Mouse (Mus musculus) kidney, embryonic 16.5 days (tissue): ENCODE measurements at regions not wholly inside any gene's neighbourhood (a gene's known extent, or its start where the extent isn't known, plus 50 kb on each side); places are given as distances from the start of the nearest gene placed in this dataset.
"Not testable (repeated sequence)": the region's sequence is repeated elsewhere in the genome, so short reads cannot be mapped to it uniquely, and the experiment has no call there.

Experiments used
- ATAC-seq: fragments of 200-750 bp; cut with Nextera tagmentation; 2 replicates; pipeline ENCODE4 v1.8.0; 2017; ENCODE audit warnings: moderate TSS enrichment; ENCODE audit not compliant: low FRiP score, low TSS enrichment
- H3K27ac ChIP-seq: fragments of 300-500 bp; sonication (generic); 2 replicates; pipeline ENCODE4 v1.5.1; 2014; ENCODE audit warnings: low read length
- H3K27me3 ChIP-seq: fragments of 300-500 bp; sonication (generic); 2 replicates; pipeline ENCODE4 v1.6.1; 2014; ENCODE audit warnings: low read length, control low read depth, mixed read lengths; ENCODE audit not compliant: insufficient read depth
- H3K36me3 ChIP-seq: fragments of 300-500 bp; sonication (generic); 2 replicates; pipeline ENCODE4 v1.6.1; 2014; ENCODE audit warnings: low read length, control low read depth, mixed read lengths; ENCODE audit not compliant: insufficient read depth
- H3K4me1 ChIP-seq: fragments of 300-500 bp; sonication (generic); 2 replicates; pipeline ENCODE4 v1.6.1; 2014; ENCODE audit warnings: low read length, control low read depth, mixed read lengths; ENCODE audit not compliant: insufficient read depth
- H3K4me2 ChIP-seq: fragments of 300-500 bp; sonication (generic); replicated peaks from 2 replicates; pipeline ENCODE4 v1.6.1; 2014; ENCODE audit warnings: low read depth, low read length
- H3K4me3 ChIP-seq: fragments of 300-500 bp; sonication (generic); 2 replicates; pipeline ENCODE4 v1.5.1; 2014; ENCODE audit warnings: mild to moderate bottlenecking, low read length
- H3K9ac ChIP-seq: fragments of 300-500 bp; sonication (generic); replicated peaks from 2 replicates; pipeline ENCODE4 v1.6.1; 2014; ENCODE audit warnings: low read length
- H3K9me3 ChIP-seq: fragments of 300-500 bp; sonication (generic); 2 replicates; pipeline ENCODE4 v1.6.1; 2016; ENCODE audit warnings: low read length, control low read depth
- WGBS: fragments of 180-500 bp; shearing (Covaris S2); extraction: QIAGEN DNeasy Blood & Tissue Kit; methylation state at CpG from one replicate; pipeline ENCODE4 v1.1.7; 2014; 5-methylcytosine and 5-hydroxymethylcytosine counted together

GRCm38 (mm10) chr15:53984006-53984405, 99.3 kb downstream of the Gm7489 start:
- WGBS: 89% methylated on average over 15 of the region's 15 CpGs
- ATAC-seq, H3K4me2 ChIP-seq, H3K27ac ChIP-seq, H3K9ac ChIP-seq, H3K4me1 ChIP-seq, H3K36me3 ChIP-seq, H3K9me3 ChIP-seq, H3K4me3 ChIP-seq, H3K27me3 ChIP-seq: not testable (repeated sequence)

- Histone ChIP-seq H3K27me3 (no peaks in the 10 kb centered on the region), H3K27ac (no peak overlapping the region), H3K36me3 (no peaks in the 10 kb centered on the region), H3K4me2 (no peak overlapping the region), H3K9ac (no peak overlapping the region), H3K4me3 (no peak overlapping the region), H3K9me3 (no peaks in the 10 kb centered on the region), H3K4me1 (no peaks in the 10 kb centered on the region)
- 82% methylated on average over 2 of the region's 2 CpGs for WGBS
- no peak for ATAC-seq
Measured at GRCm38 (mm10) chr15:53989888-53990287, 105.2 kb downstream of the Gm7489 start.

DNA sequence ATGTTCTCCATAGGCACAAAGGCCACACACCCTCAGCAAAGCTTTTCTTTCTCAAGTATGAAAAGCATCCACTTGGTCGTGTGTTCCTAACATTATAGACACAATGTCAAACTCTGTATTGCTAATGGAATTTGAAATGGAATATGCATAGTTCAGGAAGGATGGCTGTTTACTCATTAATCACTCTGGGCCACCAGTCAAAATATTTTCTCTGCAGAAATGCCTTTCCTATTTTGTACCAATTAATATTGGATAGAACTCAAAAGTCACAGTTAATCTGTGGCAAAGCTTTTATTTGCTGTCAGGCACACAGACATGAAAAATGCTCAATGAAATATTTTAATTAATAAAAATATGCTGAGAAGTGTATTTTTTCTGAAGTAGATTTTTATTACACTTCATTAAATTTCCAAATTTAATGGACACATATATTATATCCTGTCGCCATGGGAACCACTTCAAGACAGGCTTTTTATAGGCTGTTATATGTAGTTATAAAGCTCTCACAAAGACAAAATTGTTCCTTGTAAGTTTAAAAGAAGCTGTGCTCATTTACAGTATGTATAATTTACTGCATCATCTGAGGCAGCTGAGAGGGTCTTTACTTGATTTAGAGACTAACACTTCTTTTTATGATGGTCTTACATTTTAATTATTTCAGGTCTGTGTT, 110.6 kb downstream of the Gm7489 start:
- H3K4me2 ChIP-seq: no peak overlapping the region

GRCm38 (mm10) chr15:53998600-53999290, 114.0 kb downstream of the Gm7489 start:
- Histone ChIP-seq H3K27ac (no peak overlapping the region), H3K4me2 (no peak overlapping the region), H3K27me3 (no peaks in the 10 kb centered on the region), H3K36me3 (no peaks in the 10 kb centered on the region), H3K9me3 (no peaks in the 10 kb centered on the region), H3K9ac (no peak overlapping the region), H3K4me1 (no peaks in the 10 kb centered on the region), H3K4me3 (no peak overlapping the region)
- 93% methylated on average over 6 of the region's 6 CpGs for WGBS
- no peak for ATAC-seq

More for the DNA sequence above, 110.6 kb downstream of the Gm7489 start:
- Histone ChIP-seq H3K27me3 (no peaks in the 10 kb centered on the region), H3K27ac (no peak overlapping the region), H3K36me3 (no peaks in the 10 kb centered on the region), H3K4me3 (no peak overlapping the region), H3K9ac (no peak overlapping the region), H3K9me3 (no peaks in the 10 kb centered on the region), H3K4me1 (no peaks in the 10 kb centered on the region)
- 53% methylated on average over 2 of the region's 2 CpGs for WGBS
- no peak for ATAC-seq

GRCm38 (mm10) chr15:54033756-54034155, 149.1 kb downstream of the Gm7489 start:
- Histone ChIP-seq H3K9me3 (no peaks in the 10 kb centered on the region), H3K4me1 (no peaks in the 10 kb centered on the region), H3K36me3 (no peaks in the 10 kb centered on the region), H3K27me3 (no peaks in the 10 kb centered on the region), H3K9ac (no peak overlapping the region), H3K4me2 (no peak overlapping the region), H3K27ac (no peak overlapping the region), H3K4me3 (no peak overlapping the region)
- ATAC-seq: no peak
- 81% methylated on average over 5 of the region's 5 CpGs for WGBS

- Histone ChIP-seq H3K27ac (no peak overlapping the region), H3K4me2 (no peak overlapping the region), H3K9me3 (no peaks in the 10 kb centered on the region), H3K9ac (no peak overlapping the region), H3K36me3 (no peaks in the 10 kb centered on the region), H3K4me1 (no peaks in the 10 kb centered on the region), H3K4me3 (no peak overlapping the region), H3K27me3 (no peaks in the 10 kb centered on the region)
- 93% methylated on average over 2 of the region's 2 CpGs for WGBS
- no peak for ATAC-seq
Measured at GRCm38 (mm10) chr15:54050711-54051110, 166.0 kb downstream of the Gm7489 start.

DNA sequence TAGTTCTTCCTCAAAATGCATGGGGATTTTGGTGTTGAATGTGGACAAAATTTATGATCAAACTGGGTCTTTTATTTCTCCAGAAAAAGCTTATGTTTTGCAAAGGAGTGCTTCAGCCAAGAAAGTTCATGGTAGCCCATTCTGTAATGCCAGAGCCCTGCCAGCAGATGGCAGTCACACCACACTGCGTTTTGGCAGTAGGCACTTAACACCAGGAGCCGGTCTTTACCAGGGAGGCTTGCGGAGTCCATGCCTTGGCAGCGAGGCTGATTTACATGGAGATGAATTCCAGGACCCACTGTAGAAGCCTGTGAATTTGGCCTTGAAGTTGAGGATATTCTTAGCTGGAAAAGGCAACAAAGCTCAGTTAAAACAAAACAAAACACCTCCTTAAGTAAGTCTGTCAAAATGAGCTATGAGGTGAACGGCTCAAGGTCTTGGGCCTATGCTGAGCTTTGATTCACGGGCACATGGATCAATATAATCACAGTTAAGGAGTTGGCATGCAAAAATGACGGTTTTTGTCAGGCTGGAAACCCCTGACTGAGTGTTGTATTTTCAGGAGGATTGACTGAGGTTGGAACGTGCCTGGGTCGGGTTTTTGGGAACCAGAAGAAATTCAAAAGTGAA, 185.4 kb downstream of the Gm7489 start:
- WGBS: 35% methylated on average over 9 of the region's 9 CpGs

GRCm38 (mm10) chr15:54071732-54072131, 187.0 kb downstream of the Gm7489 start:
- Histone ChIP-seq H3K9me3 (no peaks in the 10 kb centered on the region), H3K4me1 (no peaks in the 10 kb centered on the region), H3K9ac (no peak overlapping the region), H3K36me3 (no peaks in the 10 kb centered on the region), H3K27me3 (no peaks in the 10 kb centered on the region), H3K4me2 (no peak overlapping the region), H3K4me3 (no peak overlapping the region), H3K27ac (no peak overlapping the region)
- WGBS: 74% methylated on average over 8 of the region's 8 CpGs
- no peak for ATAC-seq

More for the DNA sequence above, 185.4 kb downstream of the Gm7489 start:
- ATAC-seq: peak; percentile 74; the same call in 1 of the 2 replicates
- H3K4me2 ChIP-seq: no peak overlapping the region
- H3K36me3 ChIP-seq: no peaks in the 10 kb centered on the region
- H3K4me1 ChIP-seq: no peaks in the 10 kb centered on the region
- H3K4me3 ChIP-seq: no peak overlapping the region
- no peak overlapping the region for H3K9ac ChIP-seq
- no peaks in the 10 kb centered on the region for H3K9me3 ChIP-seq
- H3K27ac ChIP-seq: no peak overlapping the region
- no peaks in the 10 kb centered on the region for H3K27me3 ChIP-seq

GRCm38 (mm10) chr15:54091301-54091700, 206.6 kb downstream of the Gm7489 start:
- no peak for ATAC-seq
- Histone ChIP-seq H3K27me3 (no peaks in the 10 kb centered on the region), H3K4me3 (no peak overlapping the region), H3K4me2 (no peak overlapping the region), H3K4me1 (no peaks in the 10 kb centered on the region), H3K9ac (no peak overlapping the region), H3K36me3 (no peaks in the 10 kb centered on the region), H3K27ac (no peak overlapping the region), H3K9me3 (no peaks in the 10 kb centered on the region)
- 65% methylated on average over 1 of the region's 1 CpGs for WGBS

DNA sequence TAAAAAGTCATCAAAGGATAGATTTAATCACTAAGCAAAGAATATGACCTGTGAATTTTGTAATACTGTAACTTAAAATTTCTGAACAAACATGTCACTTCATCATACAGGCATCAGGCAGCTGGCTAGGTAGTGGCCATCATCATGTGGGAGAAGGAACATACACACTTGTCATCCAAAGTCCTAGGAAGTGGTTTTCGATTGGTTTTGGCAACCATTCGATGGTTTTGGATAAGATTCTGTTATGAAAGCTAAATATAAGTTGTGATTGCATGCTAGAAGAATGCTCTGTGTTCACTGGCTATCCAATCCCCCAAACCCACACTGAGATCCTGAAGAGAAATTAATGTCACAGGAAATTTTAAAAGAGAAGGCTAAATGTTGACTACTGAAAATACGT, 207.7 kb downstream of the Gm7489 start:
- Histone ChIP-seq H3K36me3 (no peaks in the 10 kb centered on the region), H3K4me1 (no peaks in the 10 kb centered on the region), H3K4me3 (no peak overlapping the region), H3K27ac (no peak overlapping the region), H3K9ac (no peak overlapping the region), H3K27me3 (no peaks in the 10 kb centered on the region), H3K4me2 (no peak overlapping the region), H3K9me3 (no peaks in the 10 kb centered on the region)
- WGBS: 77% methylated on average over 3 of the region's 3 CpGs
- ATAC-seq: no peak
